Mouse (Mus musculus): ENCODE measurements around the gene Slc35g1.
"Not testable (repeated sequence)": the region's sequence is repeated elsewhere in the genome, so short reads cannot be mapped to it uniquely, and the experiment has no call there.

The Slc35g1 gene

GRCm38 (mm10) chr19:38395701-38396632, at the start of gene Slc35g1:
Gene Slc35g1 (plus strand): TSS chr19:38395980.
- no peak for DNase-seq

GRCm38 (mm10) chr19:38348271-38349012, 47.3 kb upstream of the Slc35g1 start:
- peak; percentile 63 for DNase-seq

- DNase-seq, result no peak
These were observed 46.8 kb upstream of the Slc35g1 start for GRCm38 (mm10) chr19:38349013-38349341.

- no peak for DNase-seq
These were observed 44.6 kb upstream of the Slc35g1 start for GRCm38 (mm10) chr19:38351202-38351601.

- DNase-seq, result no peak
These were observed 44.1 kb upstream of the Slc35g1 start for GRCm38 (mm10) chr19:38351728-38352127.

- DNase-seq, result peak; percentile 75
These were observed 43.2 kb upstream of the Slc35g1 start for GRCm38 (mm10) chr19:38352495-38353130.

GRCm38 (mm10) chr19:38354279-38354678, 41.5 kb upstream of the Slc35g1 start:
- DNase-seq, result no peak

GRCm38 (mm10) chr19:38354819-38355360, 40.9 kb upstream of the Slc35g1 start:
- DNase-seq, result no peak

- no peak for DNase-seq
These were observed 39.5 kb upstream of the Slc35g1 start for GRCm38 (mm10) chr19:38356211-38356828.

- DNase-seq, result no peak
These were observed 37.7 kb upstream of the Slc35g1 start for GRCm38 (mm10) chr19:38357956-38358623.

GRCm38 (mm10) chr19:38359287-38359686, 36.5 kb upstream of the Slc35g1 start:
- DNase-seq, result no peak

GRCm38 (mm10) chr19:38361850-38362249, 33.9 kb upstream of the Slc35g1 start:
- DNase-seq, result no peak

- no peak for DNase-seq
These were observed 32.4 kb upstream of the Slc35g1 start for GRCm38 (mm10) chr19:38363358-38363757.

- DNase-seq, result no peak
These were observed 31.7 kb upstream of the Slc35g1 start for GRCm38 (mm10) chr19:38363879-38364659.

- DNase-seq, result no peak
These were observed 30.7 kb upstream of the Slc35g1 start for GRCm38 (mm10) chr19:38364939-38365614.

GRCm38 (mm10) chr19:38372460-38373102, 23.2 kb upstream of the Slc35g1 start:
- peak; percentile 82 for DNase-seq

GRCm38 (mm10) chr19:38373371-38373770, 22.4 kb upstream of the Slc35g1 start:
- DNase-seq, result no peak

- DNase-seq, result no peak
These were observed 12.0 kb upstream of the Slc35g1 start for GRCm38 (mm10) chr19:38383769-38384168.

- DNase-seq, result not testable (repeated sequence)
These were observed 8.8 kb upstream of the Slc35g1 start for GRCm38 (mm10) chr19:38387021-38387420.

GRCm38 (mm10) chr19:38387835-38388234, 7.9 kb upstream of the Slc35g1 start:
- no peak for DNase-seq
